Mouse (Mus musculus): ENCODE data around the gene Mrpl14. TPM values are rescaled to one million over a fixed set of nuclear protein-coding genes. Genes with fewer than 3 reads are reported as not detected.
A peak's percentile ranks its signal among the peaks of the same experiment; 100 is the strongest.

The Mrpl14 gene
- polyA plus RNA-seq, 1 experiment = 73.3 TPM

DNA sequence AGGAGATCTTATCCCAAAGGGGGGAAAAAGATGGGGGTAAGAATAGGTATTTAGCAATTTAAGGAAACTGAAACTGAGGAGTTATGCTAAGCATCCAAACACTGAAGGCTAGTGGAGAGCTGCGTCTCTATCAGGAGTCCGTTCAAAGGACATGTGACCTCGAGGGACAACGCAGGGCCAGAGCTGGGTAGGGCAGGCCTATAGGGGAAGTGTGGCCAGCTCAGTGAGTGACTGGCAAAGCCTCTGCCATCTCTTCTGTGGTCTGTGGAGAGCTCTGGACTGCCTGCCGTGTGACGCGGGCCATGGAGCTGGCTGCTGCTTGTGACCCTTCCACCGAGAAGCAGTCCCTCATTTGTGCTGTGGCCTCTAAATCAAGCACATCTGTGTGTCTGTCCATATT lies 24.3 kb downstream of the Mrpl14 start:
- no peak overlapping the region for H3K4me3 ChIP-seq (ENCODE audit: insufficient read depth, low read length)
- no peak for TF ChIP-seq POLR2A (IDR thresholded peaks at IDR 0.05; ENCODE audit: borderline replicate concordance, low read depth, low read length)
- no peak for TF ChIP-seq CTCF (IDR thresholded peaks at IDR 0.05; ENCODE audit: low read depth, low read length)
- peaks cover 19% of the 10 kb centered on the region for H3K4me1 ChIP-seq (ENCODE audit: control insufficient read depth, insufficient read depth, low read length)
- no peak overlapping the region for H3K27ac ChIP-seq (ENCODE audit: insufficient read depth, low read depth, low read length)

DNA sequence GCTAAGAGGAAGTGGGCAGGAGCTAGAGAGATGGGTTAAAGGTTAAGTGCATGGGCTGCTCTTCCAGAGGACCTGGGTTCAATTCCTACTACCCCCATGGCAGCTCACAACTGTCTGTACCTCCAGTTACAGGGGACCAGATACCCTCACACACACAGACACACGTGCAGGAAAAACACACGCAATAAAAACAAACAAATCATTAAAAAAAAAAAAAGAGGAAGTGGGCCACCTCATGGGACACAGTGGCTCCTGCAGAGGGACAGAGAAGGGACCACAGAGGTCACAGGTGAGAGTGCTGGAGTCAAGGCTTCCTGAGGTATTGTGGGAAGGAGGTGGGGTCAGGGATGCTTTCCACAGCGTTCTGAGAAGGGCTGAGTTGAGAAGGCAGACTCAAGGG lies 25.4 kb downstream of the Mrpl14 start:
- Histone ChIP-seq H3K4me3 (ENCODE audit: insufficient read depth, low read length) (no peak overlapping the region), H3K27ac (ENCODE audit: insufficient read depth, low read depth, low read length) (no peak overlapping the region), H3K4me1 (ENCODE audit: control insufficient read depth, insufficient read depth, low read length) (peaks cover 18% of the 10 kb centered on the region)
- TF ChIP-seq POLR2A (IDR thresholded peaks at IDR 0.05; ENCODE audit: borderline replicate concordance, low read depth, low read length) = no peak
- no peak for TF ChIP-seq CTCF (IDR thresholded peaks at IDR 0.05; ENCODE audit: low read depth, low read length)

DNA sequence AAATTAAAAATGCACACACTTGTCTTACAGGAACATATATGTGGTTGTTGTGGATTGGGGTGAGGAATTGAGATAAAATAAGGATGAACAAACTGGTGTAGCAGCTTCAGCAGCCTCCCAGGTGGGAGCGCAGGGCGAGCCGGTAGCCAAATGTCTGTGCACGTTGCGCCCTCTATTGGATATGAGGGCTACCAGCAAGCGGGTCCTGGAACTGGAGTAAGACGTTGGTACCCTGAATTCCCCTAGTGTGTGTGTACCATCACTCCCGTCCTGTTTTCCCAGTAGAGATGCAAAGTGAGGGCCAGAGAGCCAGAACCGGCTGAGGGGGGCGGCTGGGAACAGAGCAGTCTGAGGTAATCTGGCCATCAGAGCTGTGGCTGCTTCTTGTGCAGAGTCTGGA lies 32.2 kb downstream of the Mrpl14 start:
- Histone ChIP-seq H3K4me1 (ENCODE audit: control insufficient read depth, insufficient read depth, low read length) (no peaks in the 10 kb centered on the region), H3K27ac (ENCODE audit: insufficient read depth, low read depth, low read length) (no peak overlapping the region), H3K4me3 (ENCODE audit: insufficient read depth, low read length) (no peak overlapping the region)
- TF ChIP-seq CTCF (IDR thresholded peaks at IDR 0.05; ENCODE audit: low read depth, low read length) (peak; percentile 66), POLR2A (IDR thresholded peaks at IDR 0.05; ENCODE audit: borderline replicate concordance, low read depth, low read length) (no peak)

DNA sequence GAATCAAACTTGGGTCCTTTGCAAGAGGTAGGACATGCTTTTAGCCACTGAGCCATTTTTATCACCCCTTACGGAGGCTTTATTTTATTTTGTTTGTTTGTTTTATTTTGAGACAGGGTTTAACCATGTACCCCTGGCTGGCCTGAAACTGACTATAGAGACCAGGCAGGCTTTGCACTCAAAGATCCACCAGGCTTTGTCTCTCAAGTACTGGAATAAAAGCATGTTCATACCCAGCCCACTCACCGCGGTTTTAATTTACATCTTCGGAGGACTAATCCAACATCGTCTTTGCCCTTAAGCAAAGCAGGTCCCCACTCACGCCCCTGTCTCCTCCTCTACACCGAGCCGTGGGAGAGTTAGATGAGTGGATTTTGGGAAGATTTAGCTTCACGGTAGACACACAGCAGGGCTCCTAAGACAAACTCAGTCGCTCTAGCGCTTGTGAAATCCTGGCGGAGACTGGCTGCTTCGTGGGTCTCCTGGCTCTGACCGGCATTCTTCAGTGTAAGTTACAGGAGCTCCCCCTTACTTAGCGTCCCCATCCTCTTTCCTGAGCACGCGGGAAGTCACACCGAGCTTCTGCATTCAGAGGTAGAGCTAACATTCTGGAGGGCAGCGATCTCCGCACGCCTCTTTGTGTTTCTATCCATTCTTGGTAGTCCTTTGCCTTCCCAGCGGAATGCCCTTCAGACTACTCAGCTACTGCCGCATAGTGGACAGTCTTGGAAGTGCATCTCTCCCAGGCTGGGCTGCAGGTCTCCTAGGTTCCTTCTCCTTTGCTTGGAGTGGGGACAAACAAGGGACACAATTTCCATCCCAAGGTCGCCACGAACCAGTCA lies 37.8 kb downstream of the Mrpl14 start:
- TF ChIP-seq POLR2A (IDR thresholded peaks at IDR 0.05; ENCODE audit: borderline replicate concordance, low read depth, low read length) (no peak), CTCF (IDR thresholded peaks at IDR 0.05; ENCODE audit: low read depth, low read length) (peak; percentile 79)

DNA sequence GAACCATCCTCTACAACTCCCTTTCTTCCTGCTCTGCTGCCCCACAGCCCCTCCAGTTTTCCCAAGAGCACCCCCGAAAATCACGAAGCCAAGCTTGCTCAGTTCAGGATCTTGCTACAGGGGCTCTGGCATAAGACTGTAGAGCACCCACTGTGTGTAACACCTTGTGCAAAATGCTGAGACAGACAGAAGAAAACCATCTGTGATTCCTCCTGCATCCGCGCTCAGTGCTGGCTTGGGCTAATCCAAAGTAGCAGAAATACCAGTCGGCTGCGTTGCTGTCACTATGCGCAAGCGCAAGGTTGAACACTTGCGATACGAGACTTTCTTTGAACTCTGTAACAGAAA lies 38.4 kb downstream of the Mrpl14 start:
- no peak for TF ChIP-seq CTCF (IDR thresholded peaks at IDR 0.05; ENCODE audit: low read depth, low read length)
- no peak for TF ChIP-seq POLR2A (IDR thresholded peaks at IDR 0.05; ENCODE audit: borderline replicate concordance, low read depth, low read length)
- Histone ChIP-seq H3K27ac (ENCODE audit: insufficient read depth, low read depth, low read length) (no peak overlapping the region), H3K4me1 (ENCODE audit: control insufficient read depth, insufficient read depth, low read length) (no peaks in the 10 kb centered on the region), H3K4me3 (ENCODE audit: insufficient read depth, low read length) (no peak overlapping the region)

More for the DNA sequence above, 37.8 kb downstream of the Mrpl14 start:
- H3K4me1 ChIP-seq (ENCODE audit: control insufficient read depth, insufficient read depth, low read length) = no peaks in the 10 kb centered on the region
- no peak overlapping the region for H3K27ac ChIP-seq (ENCODE audit: insufficient read depth, low read depth, low read length)
- H3K4me3 ChIP-seq (ENCODE audit: insufficient read depth, low read length) = peak overlapping the region; percentile 35

DNA sequence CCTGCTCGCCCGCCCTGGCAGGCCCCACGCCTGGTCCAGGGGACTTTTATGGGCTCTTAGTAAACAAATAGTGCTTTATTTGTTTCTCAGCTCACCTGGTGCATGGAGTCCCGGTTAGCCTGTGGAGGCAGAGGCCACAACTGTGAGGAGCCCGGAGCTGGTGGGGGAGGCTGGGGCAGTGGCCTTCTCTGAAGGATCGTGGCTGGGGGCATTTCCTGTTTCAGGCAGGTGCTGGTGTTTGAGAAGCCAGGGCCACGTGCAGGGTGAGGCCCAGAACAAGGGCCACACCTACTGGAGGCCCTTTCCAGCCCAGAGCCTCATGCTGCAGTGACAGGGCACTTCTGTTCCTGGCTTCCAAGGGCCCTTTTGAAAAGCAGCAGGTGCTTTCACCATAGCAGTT lies 40.1 kb downstream of the Mrpl14 start:
- TF ChIP-seq POLR2A (IDR thresholded peaks at IDR 0.05; ENCODE audit: borderline replicate concordance, low read depth, low read length) = no peak
- no peak for TF ChIP-seq CTCF (IDR thresholded peaks at IDR 0.05; ENCODE audit: low read depth, low read length)
- H3K27ac ChIP-seq (ENCODE audit: insufficient read depth, low read depth, low read length) = no peak overlapping the region

DNA sequence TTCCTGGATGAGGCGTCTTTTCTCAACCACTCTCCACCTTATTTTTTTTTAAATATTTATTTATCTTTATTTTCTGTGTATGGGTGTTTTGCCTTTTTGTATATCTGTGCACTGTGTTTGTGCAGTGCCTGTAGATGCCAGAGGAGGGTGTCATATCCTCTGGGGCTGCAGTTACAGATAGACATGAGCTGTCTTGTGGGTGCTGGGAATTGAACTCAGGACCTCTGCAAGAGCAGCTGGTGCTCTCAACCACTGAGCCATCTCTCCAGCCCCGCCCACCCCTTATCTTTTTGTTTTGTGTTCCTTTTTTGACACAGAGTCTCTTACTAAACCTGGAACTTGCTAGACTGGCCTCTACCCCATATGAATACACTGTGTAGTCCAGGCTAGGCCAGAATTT lies 41.4 kb downstream of the Mrpl14 start:
- no peak overlapping the region for H3K4me3 ChIP-seq (ENCODE audit: insufficient read depth, low read length)
- no peak overlapping the region for H3K27ac ChIP-seq (ENCODE audit: insufficient read depth, low read depth, low read length)
- no peaks in the 10 kb centered on the region for H3K4me1 ChIP-seq (ENCODE audit: control insufficient read depth, insufficient read depth, low read length)
- TF ChIP-seq POLR2A (IDR thresholded peaks at IDR 0.05; ENCODE audit: borderline replicate concordance, low read depth, low read length) (no peak), CTCF (IDR thresholded peaks at IDR 0.05; ENCODE audit: low read depth, low read length) (no peak)

More for the DNA sequence above, 40.1 kb downstream of the Mrpl14 start:
- no peak overlapping the region for H3K4me3 ChIP-seq (ENCODE audit: insufficient read depth, low read length)
- H3K4me1 ChIP-seq (ENCODE audit: control insufficient read depth, insufficient read depth, low read length) = no peaks in the 10 kb centered on the region

DNA sequence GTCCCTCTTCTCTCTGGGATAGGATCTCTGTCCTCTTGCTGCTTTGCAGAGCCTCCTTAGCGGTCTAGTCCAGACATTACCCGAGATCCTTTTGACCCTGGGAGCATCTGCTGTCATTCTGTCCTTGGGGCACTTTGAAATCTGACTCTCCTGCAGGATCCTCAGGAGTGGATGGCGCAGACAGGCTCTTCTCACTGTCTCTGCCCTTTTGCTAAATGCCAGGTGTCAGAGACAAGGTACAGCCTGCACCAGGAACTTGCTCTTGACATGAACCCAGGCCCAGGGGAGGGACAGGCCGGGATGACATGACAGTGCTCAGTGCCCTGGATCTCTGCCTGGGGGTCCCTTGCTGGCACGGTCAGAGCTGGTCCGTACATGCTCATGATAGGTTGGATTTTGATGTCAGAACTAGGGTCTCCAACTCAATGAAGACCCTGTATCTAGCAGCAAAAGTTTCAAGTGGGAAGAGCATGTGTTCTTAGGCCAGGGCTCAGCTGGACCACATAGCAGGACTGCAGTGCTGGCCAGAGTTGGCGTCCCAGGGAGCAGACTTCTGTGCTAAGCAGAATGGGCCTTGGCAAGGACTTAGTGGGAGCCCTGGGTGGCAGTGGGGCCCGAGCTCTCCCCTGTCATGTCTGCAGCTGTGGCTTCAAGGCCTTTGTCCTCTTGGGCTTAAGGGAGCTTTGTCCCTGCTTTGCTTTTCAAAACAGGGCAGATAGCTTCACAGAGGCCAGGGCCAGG lies 42.0 kb downstream of the Mrpl14 start:
- TF ChIP-seq POLR2A (IDR thresholded peaks at IDR 0.05; ENCODE audit: borderline replicate concordance, low read depth, low read length) = no peak
- no peak for TF ChIP-seq CTCF (IDR thresholded peaks at IDR 0.05; ENCODE audit: low read depth, low read length)
- Histone ChIP-seq H3K27ac (ENCODE audit: insufficient read depth, low read depth, low read length) (no peak overlapping the region), H3K4me3 (ENCODE audit: insufficient read depth, low read length) (no peak overlapping the region), H3K4me1 (ENCODE audit: control insufficient read depth, insufficient read depth, low read length) (no peaks in the 10 kb centered on the region)

DNA sequence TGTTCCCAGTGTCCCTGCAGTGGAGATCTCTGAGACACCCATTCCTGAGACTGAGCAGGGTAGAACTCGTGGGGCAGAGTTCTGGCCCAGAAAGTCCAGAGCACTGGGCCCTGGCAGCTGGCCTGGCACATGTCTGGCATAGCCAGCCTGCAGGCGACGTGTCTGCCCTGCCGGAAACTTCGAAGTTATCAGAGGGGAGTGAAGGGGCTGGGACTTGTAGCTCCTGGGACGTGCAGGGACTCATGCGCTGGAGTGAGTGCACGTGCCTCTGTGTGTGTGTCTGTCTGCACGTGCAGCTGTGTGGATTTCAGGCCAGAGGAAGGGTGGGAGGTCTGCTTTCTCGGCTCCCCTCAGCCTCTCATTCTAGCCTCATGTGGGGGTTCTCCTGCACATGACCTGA lies 43.3 kb downstream of the Mrpl14 start:
- Histone ChIP-seq H3K4me1 (ENCODE audit: control insufficient read depth, insufficient read depth, low read length) (peaks cover 9% of the 10 kb centered on the region), H3K4me3 (ENCODE audit: insufficient read depth, low read length) (no peak overlapping the region)
- TF ChIP-seq CTCF (IDR thresholded peaks at IDR 0.05; ENCODE audit: low read depth, low read length) = no peak
- TF ChIP-seq POLR2A (IDR thresholded peaks at IDR 0.05; ENCODE audit: borderline replicate concordance, low read depth, low read length) = no peak

DNA sequence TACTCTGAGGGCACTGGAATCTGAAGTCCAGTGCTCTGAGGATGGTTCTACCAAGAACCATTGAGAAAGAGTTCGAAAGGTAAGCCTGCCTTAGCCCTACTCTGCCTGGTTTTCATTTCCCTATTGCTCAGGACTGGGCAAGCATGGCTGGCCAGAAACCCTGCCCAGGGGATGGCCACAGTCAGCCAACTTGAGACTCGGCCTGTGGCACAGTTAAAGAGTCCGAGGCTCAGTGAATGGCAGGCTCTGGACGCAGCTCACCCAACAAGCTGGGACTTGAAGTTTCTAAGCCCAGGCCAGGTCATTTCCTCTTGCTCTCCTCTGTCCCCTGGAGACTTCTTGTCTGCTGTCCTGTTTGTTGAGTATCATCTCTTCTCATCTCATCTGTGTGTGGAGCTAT lies 44.6 kb downstream of the Mrpl14 start:
- no peak overlapping the region for H3K4me3 ChIP-seq (ENCODE audit: insufficient read depth, low read length)
- no peak overlapping the region for H3K27ac ChIP-seq (ENCODE audit: insufficient read depth, low read depth, low read length)
- H3K4me1 ChIP-seq (ENCODE audit: control insufficient read depth, insufficient read depth, low read length) = peaks cover 20% of the 10 kb centered on the region
- TF ChIP-seq CTCF (IDR thresholded peaks at IDR 0.05; ENCODE audit: low read depth, low read length) (no peak), POLR2A (IDR thresholded peaks at IDR 0.05; ENCODE audit: borderline replicate concordance, low read depth, low read length) (no peak)

More for the DNA sequence above, 43.3 kb downstream of the Mrpl14 start:
- H3K27ac ChIP-seq (ENCODE audit: insufficient read depth, low read depth, low read length) = no peak overlapping the region
